In genomic region chr2:38379546-38379870, GRCm38 (mm10) we compare ENCODE assay signal across 8 mouse cellular contexts. TPM values are rescaled to one million over a fixed set of nuclear protein-coding genes. Genes with fewer than 3 reads are reported as not detected.
DNase-seq lines count a peak whose midpoint lies in the region; ATAC-seq and TF ChIP-seq lines count a peak whose summit lies in the region.
"Had no signal": no experiment of that assay in that cellular context is flagged by ENCODE, and none has a peak within 500 bp of the region (broad histone marks: within the 10 kb centered on the region; RNA-seq: fewer than 3 reads in every experiment).

No protein-coding gene starts in this region.

- no peak for TF ChIP-seq CTCF in cortical plate, adult 2 months (IDR thresholded peaks at IDR 0.05; ENCODE audit: extremely low read depth, insufficient read depth, low read length)
- no peak for TF ChIP-seq CTCF in thymus, adult 2 months (IDR thresholded peaks at IDR 0.05; ENCODE audit: borderline replicate concordance, control insufficient read depth, extremely low read depth, insufficient read depth, low read length, poor library complexity)

- ATAC-seq in hindbrain, embryonic 11.5 days (ENCODE audit: low FRiP score): no peak
- ATAC-seq in hindbrain, embryonic 12.5 days (ENCODE audit: low FRiP score): no peak
- ATAC-seq in midbrain, embryonic 13.5 days: no peak

- H3K36me3 ChIP-seq in hindbrain, embryonic 10.5 days: no peaks in the 10 kb centered on the region
- no peaks in the 10 kb centered on the region for H3K36me3 ChIP-seq in hindbrain, embryonic 11.5 days (ENCODE audit: control insufficient read depth, insufficient read depth, low read length)
- H3K36me3 ChIP-seq in hindbrain, embryonic 12.5 days: no peaks in the 10 kb centered on the region
- no peaks in the 10 kb centered on the region for H3K36me3 ChIP-seq in midbrain, embryonic 13.5 days
- H3K36me3 ChIP-seq in thymus, adult 2 months (ENCODE audit: control insufficient read depth, insufficient read depth, low read length): no peaks in the 10 kb centered on the region

- H3K4me3 ChIP-seq in hindbrain, embryonic 10.5 days: peak overlapping the region; percentile 40
- H3K4me3 ChIP-seq in hindbrain, embryonic 11.5 days (ENCODE audit: low read depth, low read length): no peak overlapping the region
- peak overlapping the region; percentile 31 for H3K4me3 ChIP-seq in cortical plate, adult 2 months (ENCODE audit: insufficient read depth, low read length)
- H3K4me3 ChIP-seq in hindbrain, embryonic 12.5 days: peak overlapping the region; percentile 15; the same call in 1 of the 2 replicates
- peak overlapping the region; percentile 21 for H3K4me3 ChIP-seq in midbrain, embryonic 13.5 days (replicated peaks)
- H3K4me3 ChIP-seq in thymus, adult 2 months (ENCODE audit: control insufficient read depth, insufficient read depth, low read length): no peak overlapping the region

- no peak overlapping the region; the same call in 1 of the 2 replicates for H3K27ac ChIP-seq in hindbrain, embryonic 10.5 days
- H3K27ac ChIP-seq in hindbrain, embryonic 11.5 days (ENCODE audit: low read depth, low read length): no peak overlapping the region
- no peak overlapping the region for H3K27ac ChIP-seq in cortical plate, adult 2 months (ENCODE audit: insufficient read depth, low read length)
- no peak overlapping the region for H3K27ac ChIP-seq in hindbrain, embryonic 12.5 days
- H3K27ac ChIP-seq in midbrain, embryonic 13.5 days: no peak overlapping the region
- H3K27ac ChIP-seq in thymus, adult 2 months (ENCODE audit: control insufficient read depth, insufficient read depth, low read length): no peak overlapping the region

- 6% methylated on average over 4 of the region's 4 CpGs for WGBS in hindbrain, embryonic 10.5 days
- 7% methylated on average over 4 of the region's 4 CpGs for WGBS in hindbrain, embryonic 11.5 days
- WGBS in hindbrain, embryonic 12.5 days: 9% methylated on average over 4 of the region's 4 CpGs
- 8% methylated on average over 4 of the region's 4 CpGs for WGBS in midbrain, embryonic 13.5 days
- WGBS in thymus, adult 2 months: 18% methylated on average over 4 of the region's 4 CpGs

- H3K9ac ChIP-seq in hindbrain, embryonic 11.5 days (ENCODE audit: low read depth, low read length): no peak overlapping the region
- H3K9ac ChIP-seq in hindbrain, embryonic 12.5 days: peak overlapping the region; percentile 24; the same call in 1 of the 2 replicates
- H3K9ac ChIP-seq in midbrain, embryonic 13.5 days (replicated peaks): no peak overlapping the region

- TF ChIP-seq POLR2A in cortical plate, adult 2 months (IDR thresholded peaks at IDR 0.05; ENCODE audit: extremely low read depth, insufficient read depth, low read length): no peak
- no peak for TF ChIP-seq POLR2A in thymus, adult 2 months (IDR thresholded peaks at IDR 0.05; ENCODE audit: control insufficient read depth, extremely low read depth, insufficient read depth, low read length, poor library complexity)

- peaks cover 30% of the 10 kb centered on the region for H3K4me1 ChIP-seq in hindbrain, embryonic 10.5 days (replicated peaks)
- peaks cover 2% of the 10 kb centered on the region; the same call in 1 of the 2 replicates for H3K4me1 ChIP-seq in hindbrain, embryonic 11.5 days (replicated peaks; ENCODE audit: control insufficient read depth, insufficient read depth, low read length)
- H3K4me1 ChIP-seq in cortical plate, adult 2 months (ENCODE audit: control insufficient read depth, insufficient read depth, low read length): no peaks in the 10 kb centered on the region
- peaks cover 15% of the 10 kb centered on the region for H3K4me1 ChIP-seq in hindbrain, embryonic 12.5 days
- H3K4me1 ChIP-seq in midbrain, embryonic 13.5 days (replicated peaks): peaks cover 17% of the 10 kb centered on the region
- H3K4me1 ChIP-seq in thymus, adult 2 months (replicated peaks; ENCODE audit: control insufficient read depth, insufficient read depth, low read length): no peaks in the 10 kb centered on the region; the same call in 1 of the 2 replicates

- no peaks in the 10 kb centered on the region for H3K9me3 ChIP-seq in hindbrain, embryonic 10.5 days
- no peaks in the 10 kb centered on the region for H3K9me3 ChIP-seq in hindbrain, embryonic 11.5 days (ENCODE audit: control insufficient read depth, low read length)
- no peaks in the 10 kb centered on the region for H3K9me3 ChIP-seq in hindbrain, embryonic 12.5 days (replicated peaks)
- no peaks in the 10 kb centered on the region for H3K9me3 ChIP-seq in midbrain, embryonic 13.5 days

- no peak for DNase-seq in hindbrain, embryonic 10.5 days (ENCODE audit: low spot score)
- no peak for DNase-seq in hindbrain, embryonic 11.5 days (ENCODE audit: low spot score)
- no peak for DNase-seq in urinary bladder, adult 18-20 months (ENCODE audit: low spot score in 2 of 2)
- no peak for DNase-seq in thymus, adult 2 months
- DNase-seq: spleen, adult 18-20 months had no signal

- peaks cover 65% of the 10 kb centered on the region for H3K27me3 ChIP-seq in hindbrain, embryonic 10.5 days (ENCODE audit: insufficient read depth, poor library complexity, severe bottlenecking)
- H3K27me3 ChIP-seq in hindbrain, embryonic 11.5 days (ENCODE audit: control insufficient read depth, insufficient read depth, low read length): peaks cover 36% of the 10 kb centered on the region
- peaks cover 64% of the 10 kb centered on the region for H3K27me3 ChIP-seq in hindbrain, embryonic 12.5 days
- H3K27me3 ChIP-seq in midbrain, embryonic 13.5 days: peaks cover 60% of the 10 kb centered on the region
- peaks cover 10% of the 10 kb centered on the region; the same call in 1 of the 2 replicates for H3K27me3 ChIP-seq in thymus, adult 2 months (ENCODE audit: control insufficient read depth, insufficient read depth, low read length)

- H3K4me2 ChIP-seq in hindbrain, embryonic 11.5 days (replicated peaks; ENCODE audit: low read depth, low read length): no peak overlapping the region
- H3K4me2 ChIP-seq in hindbrain, embryonic 12.5 days (replicated peaks): peak overlapping the region; percentile 41
- peak overlapping the region; percentile 44 for H3K4me2 ChIP-seq in midbrain, embryonic 13.5 days (replicated peaks)

RNA-seq across cellular contexts. Expression of gene Lhx2, which starts 40.4 kb away (rescaled TPM):
- polyA plus RNA-seq in hindbrain, embryonic 10.5 days (2016; fragmentation: Nextera tagmentation; extraction: Ambion mirVana): 17.4 and 26.4 TPM in 2 replicates
- polyA plus RNA-seq in hindbrain, embryonic 11.5 days (2014; fragmentation: Nextera tagmentation; extraction: Ambion mirVana): 21.9 and 24.4 TPM in 2 replicates
- 82.4 and 83.3 TPM in 2 replicates for polyA plus RNA-seq in cortical plate, adult 2 months (2012; rRNA removed)
- polyA plus RNA-seq in hindbrain, embryonic 12.5 days (2016; fragmentation: Nextera tagmentation; extraction: Ambion mirVana): 31.0 and 31.2 TPM in 2 replicates
- 89.3 and 97.3 TPM in 2 replicates for polyA plus RNA-seq in midbrain, embryonic 13.5 days (2015; fragmentation: Nextera tagmentation; extraction: Ambion mirVana)
- 2.5 and 4.7 TPM in 2 replicates for polyA plus RNA-seq in thymus, adult 2 months (2012; rRNA removed)

Comparison
In these comparisons a context has a peak if more than half of its experiments do, and no peak if none do; other contexts are left out.
1. H3K4me3 ChIP-seq: peak in hindbrain, embryonic 10.5 days (single experiment), cortical plate, adult 2 months (single experiment), hindbrain, embryonic 12.5 days (single experiment) and midbrain, embryonic 13.5 days (single experiment); none in hindbrain, embryonic 11.5 days (single experiment) and thymus, adult 2 months (single experiment).